Mouse (Mus musculus) MEL (cell line): ENCODE measurements around the gene Zzef1. TPM values are rescaled to one million over a fixed set of nuclear protein-coding genes. Genes with fewer than 3 reads are reported as not detected.

Experiments
- DNase-seq: peaks from one replicate; pipeline ENCODE4 v3.0.0; 2011; ENCODE audit warnings: low read depth, low spot score
- H3K27ac ChIP-seq: 2 replicates; pipeline ENCODE4 v1.5.1; 2012; ENCODE audit warnings: low read depth, mild to moderate bottlenecking, control low read depth, low read length, moderate library complexity; ENCODE audit not compliant: control insufficient read depth
- H3K27me3 ChIP-seq, 2 experiments: fragments of 150-350 bp in 1 of 2; sonication (generic) in 1 of 2; 2 replicates each; pipeline ENCODE4 v1.6.1; 2012; ENCODE audit warnings: low read length in 2 of 2, mild to moderate bottlenecking in 2 of 2, improper control_type of control experiment in 1 of 2, moderate library complexity in 1 of 2; ENCODE audit not compliant: insufficient read depth in 2 of 2, control insufficient read depth in 1 of 2
- H3K36me3 ChIP-seq, 2 experiments: 2 replicates each; pipeline ENCODE4 v1.6.1; 2012 to 2014; ENCODE audit warnings: low read length in 2 of 2, improper control_type of control experiment in 1 of 2, inconsistent platforms in 1 of 2, mild to moderate bottlenecking in 1 of 2; ENCODE audit not compliant: insufficient read depth in 2 of 2, control insufficient read depth in 1 of 2
- H3K4me1 ChIP-seq, 2 experiments: fragments of 150-350 bp in 1 of 2; sonication (generic) in 1 of 2; 2 replicates each; pipeline ENCODE4 v1.6.1; 2012; ENCODE audit warnings: low read length in 2 of 2, improper control_type of control experiment in 1 of 2, mild to moderate bottlenecking in 1 of 2; ENCODE audit not compliant: insufficient read depth in 2 of 2, control insufficient read depth in 1 of 2
- H3K4me3 ChIP-seq, 2 experiments: fragments of 150-350 bp in 1 of 2; sonication (generic) in 1 of 2; 2 replicates each; pipeline ENCODE4 v1.5.1; 2012; ENCODE audit warnings: low read depth in 2 of 2, low read length in 2 of 2, mild to moderate bottlenecking in 2 of 2, moderate library complexity in 2 of 2, control low read depth in 1 of 2, improper control_type of control experiment in 1 of 2; ENCODE audit not compliant: control insufficient read depth in 1 of 2, insufficient read depth in 1 of 2
- H3K79me2 ChIP-seq: 2 replicates; pipeline ENCODE4 v1.6.1; 2012; ENCODE audit warnings: mild to moderate bottlenecking, low read length, moderate library complexity; ENCODE audit not compliant: control insufficient read depth, poor library complexity, insufficient read depth
- H3K9ac ChIP-seq: 2 replicates; pipeline ENCODE4 v1.6.1; 2012; ENCODE audit warnings: low read depth, mild to moderate bottlenecking, control low read depth, low read length, moderate library complexity; ENCODE audit not compliant: control insufficient read depth, poor library complexity, severe bottlenecking
- H3K9me3 ChIP-seq: fragments of 150-350 bp; sonication (generic); replicated peaks from 2 replicates; pipeline ENCODE4 v1.6.1; 2012; ENCODE audit warnings: mild to moderate bottlenecking, low read length, improper control_type of control experiment, moderate library complexity; ENCODE audit not compliant: insufficient read depth
- BHLHE40 ChIP-seq: IDR thresholded peaks from 2 replicates; pipeline ENCODE4 v1.6.1; 2012; ENCODE audit warnings: low read depth, mild to moderate bottlenecking, inconsistent platforms, low read length, improper control_type of control experiment, borderline replicate concordance
- EP300 ChIP-seq, 2 experiments: IDR thresholded peaks; 2 replicates each; pipeline ENCODE4 v1.6.1; 2011; ENCODE audit warnings: improper control_type of control experiment in 2 of 2, low read length in 2 of 2, low read depth in 1 of 2, mild to moderate bottlenecking in 1 of 2
- GATA1 ChIP-seq: IDR thresholded peaks from 2 replicates; pipeline ENCODE4 v1.6.1; 2011; ENCODE audit warnings: low read depth, low read length, improper control_type of control experiment
- HCFC1 ChIP-seq: IDR thresholded peaks from 2 replicates; pipeline ENCODE4 v1.6.1; 2012; ENCODE audit warnings: low read depth, mild to moderate bottlenecking, inconsistent platforms, low read length, improper control_type of control experiment, moderate library complexity
- KAT2A ChIP-seq: conservative IDR thresholded peaks from 2 replicates; pipeline ENCODE4 v1.6.1; 2012; ENCODE audit warnings: low read depth, low read length, improper control_type of control experiment, inconsistent platforms
- MAFK ChIP-seq: IDR thresholded peaks from 2 replicates; pipeline ENCODE4 v1.6.1; 2011; ENCODE audit warnings: low read depth, mild to moderate bottlenecking, low read length, improper control_type of control experiment, borderline replicate concordance
- MAZ ChIP-seq: IDR thresholded peaks from 2 replicates; pipeline ENCODE4 v1.6.1; 2012; ENCODE audit warnings: low read depth, mild to moderate bottlenecking, inconsistent platforms, low read length, improper control_type of control experiment
- MEF2A ChIP-seq: IDR thresholded peaks from 2 replicates; pipeline ENCODE4 v1.6.1; 2014; ENCODE audit warnings: low read depth, mild to moderate bottlenecking, inconsistent platforms, low read length, improper control_type of control experiment; ENCODE audit not compliant: poor library complexity, insufficient replicate concordance, severe bottlenecking; ENCODE audit errors: extremely low read depth
- MXI1 ChIP-seq: IDR thresholded peaks from 2 replicates; pipeline ENCODE4 v1.6.1; 2011; ENCODE audit warnings: mild to moderate bottlenecking, low read depth, low read length, improper control_type of control experiment
- POLR2A ChIP-seq, 2 experiments: IDR thresholded peaks; 2 replicates each; pipeline ENCODE4 v1.6.1; 2011 to 2012; ENCODE audit warnings: low read length in 2 of 2, mild to moderate bottlenecking in 2 of 2, control low read depth in 1 of 2, improper control_type of control experiment in 1 of 2, low read depth in 1 of 2, moderate library complexity in 1 of 2; ENCODE audit not compliant: control insufficient read depth in 1 of 2, insufficient read depth in 1 of 2, poor library complexity in 1 of 2
- SMC3 ChIP-seq: IDR thresholded peaks from 2 replicates; pipeline ENCODE4 v1.6.1; 2011; ENCODE audit warnings: low read depth, low read length, improper control_type of control experiment
- TAL1 ChIP-seq: IDR thresholded peaks from 2 replicates; pipeline ENCODE4 v1.6.1; 2012; ENCODE audit warnings: mild to moderate bottlenecking, inconsistent platforms, low read length, moderate library complexity, mixed read lengths
- USF2 ChIP-seq, 2 experiments: IDR thresholded peaks; 2 replicates each; pipeline ENCODE4 v1.6.1; 2011 to 2012; ENCODE audit warnings: improper control_type of control experiment in 2 of 2, low read length in 2 of 2, borderline replicate concordance in 1 of 2, inconsistent platforms in 1 of 2, low read depth in 1 of 2, mild to moderate bottlenecking in 1 of 2; ENCODE audit not compliant: insufficient read depth in 1 of 2
- ZC3H11A ChIP-seq: IDR thresholded peaks from 2 replicates; pipeline ENCODE4 v1.6.1; 2012; ENCODE audit warnings: low read depth, mild to moderate bottlenecking, inconsistent platforms, low read length, improper control_type of control experiment
- ZMIZ1 ChIP-seq: IDR thresholded peaks from 2 replicates; pipeline ENCODE4 v1.6.1; 2012; ENCODE audit warnings: low read depth, mild to moderate bottlenecking, inconsistent platforms, low read length, improper control_type of control experiment, moderate library complexity
- ZNF384 ChIP-seq: IDR thresholded peaks from 2 replicates; pipeline ENCODE4 v1.6.1; 2012; ENCODE audit warnings: low read depth, mild to moderate bottlenecking, inconsistent platforms, low read length, improper control_type of control experiment
- polyA plus RNA-seq, 2 experiments: library from polyadenylated mRNA; stranded (reverse) in 1 of 2; unstranded in 1 of 2; fragments of >175 nt in 1 of 2; fragments of >200 nt in 1 of 2; gene quantifications; 2 replicates each; pipeline versions ENCODE4 v1.2.1 to v1.2.4; 2012; ENCODE audit warnings: low replicate concordance in 2 of 2, low read depth in 1 of 2; ENCODE audit not compliant: insufficient read length in 2 of 2, insufficient read depth in 1 of 2, missing spikeins in 1 of 2
- total RNA-seq: library from RNA; depleted of rRNA; stranded (reverse); fragments of 300-350 nt; gene quantifications from 2 replicates; pipeline ENCODE4 v1.2.3, GENCODE M21; 2012

The Zzef1 gene
- total and polyA plus RNA-seq, 3 experiments, result 13.3 to 17.6 TPM; not detected in 1

DNA sequence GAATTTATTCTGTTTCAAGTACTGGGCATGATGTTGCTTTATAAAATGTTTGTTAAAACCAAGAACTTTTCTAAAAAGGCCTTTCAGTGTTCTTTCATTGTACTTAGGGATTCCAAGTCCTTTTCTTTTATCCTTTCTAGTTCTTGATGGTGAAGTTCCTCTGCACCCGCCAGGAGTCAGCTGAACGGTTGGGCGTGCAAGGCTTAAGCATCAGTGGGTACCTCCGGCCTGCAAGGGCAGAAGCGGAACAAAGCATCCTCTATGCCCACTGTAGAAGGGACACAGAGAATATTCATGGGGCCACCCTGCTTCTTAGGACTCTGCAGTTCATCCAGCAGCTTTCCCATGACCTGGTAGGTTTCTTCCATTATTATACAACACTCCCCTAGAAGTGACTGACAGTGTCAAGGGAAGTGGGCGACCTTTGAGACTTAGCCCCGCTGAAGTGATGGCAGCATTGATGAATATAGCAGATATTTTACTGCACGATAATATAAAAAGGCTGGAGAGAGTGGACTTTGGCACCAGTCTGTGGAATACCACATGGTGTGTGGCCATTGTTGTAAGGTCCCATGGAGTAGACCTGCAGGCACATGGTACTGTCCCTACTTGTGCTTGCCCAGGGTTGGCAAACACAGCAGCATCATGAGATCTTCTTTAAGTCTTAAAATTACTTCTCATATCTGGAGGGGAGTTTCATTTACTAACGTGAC lies 54.5 kb downstream of the Zzef1 start:
- no peaks in the 10 kb centered on the region for H3K9me3 ChIP-seq
- H3K36me3 ChIP-seq, result peaks cover 7 to 23% of the 10 kb centered on the region in 2 experiments
- H3K27ac ChIP-seq, result no peak overlapping the region
- no peaks in the 10 kb centered on the region for H3K4me1 ChIP-seq
- TF ChIP-seq MXI1 (0 out of 2 replicates have a peak, but pooled peaks have one; percentile 2), ZC3H11A (no peak)
- no peaks in the 10 kb centered on the region for H3K79me2 ChIP-seq
- no peak overlapping the region for H3K4me3 ChIP-seq
- no peaks in the 10 kb centered on the region for H3K27me3 ChIP-seq
- H3K9ac ChIP-seq, result no peak overlapping the region
- DNase-seq, result no peak

DNA sequence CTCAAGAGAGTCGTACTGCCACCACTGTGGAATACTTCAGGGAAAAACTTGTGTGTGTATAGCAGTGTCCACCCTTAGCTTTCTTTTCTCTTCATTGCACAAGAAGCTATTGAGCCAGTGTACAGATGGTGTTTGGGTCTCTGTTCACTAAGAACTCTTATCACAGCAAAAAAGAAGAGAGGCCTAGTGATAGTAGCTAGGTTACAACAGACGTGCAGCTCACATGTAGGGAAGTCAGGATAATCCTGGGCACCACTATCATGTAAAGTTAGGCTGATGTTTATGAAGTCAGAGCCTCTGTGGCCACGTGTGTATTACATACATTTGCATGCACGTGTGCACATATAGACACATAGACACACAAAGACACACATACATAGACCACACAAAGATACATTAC lies 55.2 kb downstream of the Zzef1 start:
- Histone ChIP-seq H3K27me3 (no peaks in the 10 kb centered on the region), H3K36me3 (peaks cover 7 to 21% of the 10 kb centered on the region in 2 experiments), H3K9ac (no peak overlapping the region), H3K4me1 (no peaks in the 10 kb centered on the region)
- no peak for TF ChIP-seq MEF2A
- TF ChIP-seq BHLHE40, result no peak
- TF ChIP-seq EP300 (IDR thresholded peaks at IDR 0.05; ENCODE audit: low read depth in 1 of 2, low read length in 2 of 2), result no peak
- TF ChIP-seq ZC3H11A, result no peak
- TF ChIP-seq MAZ, result no peak
- TF ChIP-seq TAL1, result no peak
- no peak for TF ChIP-seq HCFC1
- TF ChIP-seq ZMIZ1, result no peak
- no peak for TF ChIP-seq POLR2A (IDR thresholded peaks at IDR 0.05; ENCODE audit: control insufficient read depth in 1 of 2, insufficient read depth in 1 of 2, low read depth in 1 of 2, low read length in 2 of 2, poor library complexity in 1 of 2)
- TF ChIP-seq SMC3, result no peak
- peak; percentile 62; the same call in 1 of the 2 replicates for TF ChIP-seq MXI1
- TF ChIP-seq KAT2A, result no peak
- TF ChIP-seq GATA1, result peak; percentile 72
- TF ChIP-seq MAFK, result no peak
- TF ChIP-seq ZNF384, result no peak
- TF ChIP-seq USF2 (IDR thresholded peaks at IDR 0.05; ENCODE audit: borderline replicate concordance in 1 of 2, insufficient read depth in 1 of 2, low read depth in 1 of 2, low read length in 2 of 2), result no peak
- TF ChIP-seq, all 39 proteins: peak for 2
- peak; percentile 27 for DNase-seq
- no peaks in the 10 kb centered on the region for H3K79me2 ChIP-seq
- H3K4me3 ChIP-seq, result no peak overlapping the region
- H3K27ac ChIP-seq, result no peak overlapping the region
- H3K9me3 ChIP-seq, result no peaks in the 10 kb centered on the region
